Mouse (Mus musculus): ENCODE data around the gene Rprd2.

DNA sequence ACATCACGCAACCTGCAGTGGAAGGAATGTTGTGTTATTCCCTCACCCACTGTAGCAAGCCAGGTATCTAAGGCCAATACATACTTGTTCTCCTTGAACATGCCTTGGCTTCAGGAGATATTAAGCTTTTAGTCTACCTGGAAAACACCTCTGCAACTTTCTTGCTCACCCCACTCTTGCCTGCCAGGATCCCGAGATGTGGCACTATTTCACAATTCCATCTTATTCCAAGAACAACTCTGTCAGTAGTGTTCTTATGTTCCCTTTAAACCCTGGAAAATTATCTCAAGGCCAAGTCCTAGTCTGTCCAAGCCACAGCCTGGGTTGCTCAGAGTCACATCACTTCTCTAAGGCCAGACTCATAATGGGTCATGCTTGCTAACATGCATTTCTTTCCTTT lies 61.9 kb downstream of the Rprd2 start:
- TF ChIP-seq CTCF (conservative IDR thresholded peaks at IDR 0.05 in 1 of 2, IDR thresholded peaks at IDR 0.05 in 1 of 2; ENCODE audit: low read depth in 2 of 2, low read length in 2 of 2) (no peak), IRF4 (IDR thresholded peaks at IDR 0.05; ENCODE audit: low read depth, low read length) (no peak), TCF12 (IDR thresholded peaks at IDR 0.05; ENCODE audit: low read depth, low read length) (no peak), POLR2A (IDR thresholded peaks at IDR 0.05; ENCODE audit: low read depth, low read length) (no peak), USF1 (IDR thresholded peaks at IDR 0.05; ENCODE audit: low read depth, low read length) (no peak), EP300 (IDR thresholded peaks at IDR 0.05; ENCODE audit: low read length) (no peak), PAX5 (IDR thresholded peaks at IDR 0.05; ENCODE audit: low read length) (no peak), KAT2A (IDR thresholded peaks at IDR 0.05; ENCODE audit: insufficient replicate concordance, low read length) (no peak), HCFC1 (IDR thresholded peaks at IDR 0.05; ENCODE audit: low read depth, low read length) (no peak), RAD21 (IDR thresholded peaks at IDR 0.05; ENCODE audit: low read depth, low read length) (no peak), MAX (IDR thresholded peaks at IDR 0.05; ENCODE audit: low read length) (no peak), POLR2AphosphoS2 (IDR thresholded peaks at IDR 0.05; ENCODE audit: low read depth, low read length) (no peak), GABPA (IDR thresholded peaks at IDR 0.05; ENCODE audit: insufficient replicate concordance, low read depth, low read length) (no peak), MYC (IDR thresholded peaks at IDR 0.05; ENCODE audit: low read depth, low read length) (no peak)

Measured in CH12.LX (cell line).